Mouse (Mus musculus): ENCODE results near the gene Slc6a5.

- TF ChIP-seq CTCF (IDR thresholded peaks at IDR 0.05; ENCODE audit: borderline replicate concordance, insufficient read depth, low read length): no peak
- no peak for TF ChIP-seq POLR2A (IDR thresholded peaks at IDR 0.05; ENCODE audit: low read depth, low read length)
Observed at GRCm38 (mm10) chr7:49863753-49864152, 46.2 kb upstream of the Slc6a5 start.

Data from embryonic fibroblast, embryonic 13.5 days (primary cell).